Mouse (Mus musculus): ENCODE data around the gene Apol11a.
"Not testable (repeated sequence)": the region's sequence is repeated elsewhere in the genome, so short reads cannot be mapped to it uniquely, and the experiment has no call there.

DNA sequence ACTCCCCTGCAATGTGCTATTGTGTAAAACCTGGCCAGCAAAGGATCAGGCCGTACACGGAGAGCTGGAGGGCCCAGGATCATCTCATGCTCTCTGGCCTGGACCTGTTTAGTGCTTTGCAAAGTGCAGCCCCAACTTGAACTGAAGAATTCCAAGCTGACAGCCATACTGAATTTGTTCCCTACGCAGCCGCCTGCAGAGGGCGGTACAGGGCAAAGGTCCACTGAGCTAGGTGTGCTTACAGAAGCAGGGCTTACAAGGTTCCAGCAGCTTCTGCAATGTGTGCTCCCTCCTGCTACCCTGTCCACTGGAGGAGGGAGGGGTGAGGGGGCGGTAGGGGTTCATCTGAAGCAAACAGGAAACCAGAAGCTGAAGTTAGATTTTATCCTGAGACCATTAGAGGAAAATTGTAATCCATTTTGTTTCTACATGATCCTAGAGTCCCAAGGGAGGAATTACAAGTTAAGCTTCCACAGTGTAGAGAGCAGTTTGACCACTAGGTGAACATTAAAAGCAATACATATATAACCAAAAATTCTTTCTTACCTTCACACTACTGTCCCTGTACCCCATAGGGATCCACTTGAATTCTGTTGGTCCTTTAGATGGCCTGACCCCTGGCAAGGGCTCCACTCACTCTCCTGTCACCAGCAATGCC is 15.2 kb downstream of the Apol11a start:
- peak; percentile 46 for TF ChIP-seq CTCF (IDR thresholded peaks at IDR 0.05; ENCODE audit: extremely low read depth, insufficient read depth, low read length)
- TF ChIP-seq POLR2A (IDR thresholded peaks at IDR 0.05; ENCODE audit: extremely low read depth, insufficient read depth, low read length), result not testable (repeated sequence)

Measured in cortical plate, adult 2 months (tissue).